Mouse (Mus musculus) kidney, postnatal 0 days (tissue): ENCODE measurements at regions not wholly inside any gene's neighbourhood (a gene's known extent, or its start where the extent isn't known, plus 50 kb on each side); places are given as distances from the start of the nearest gene placed in this dataset.
A peak's percentile ranks its signal among the peaks of the same experiment; 100 is the strongest.
"Not testable (repeated sequence)": the region's sequence is repeated elsewhere in the genome, so short reads cannot be mapped to it uniquely, and the experiment has no call there.

Experiments used
- ATAC-seq: fragments of 200-750 bp; cut with Nextera tagmentation; replicated peaks from 2 replicates; pipeline ENCODE4 v1.8.0; 2017; ENCODE audit warnings: low read depth, moderate number of reproducible peaks, moderate TSS enrichment, moderate library complexity; ENCODE audit not compliant: low FRiP score
- DNase-seq: peaks from one replicate; pipeline ENCODE4 v3.0.0-alpha.2; 2016; ENCODE audit warnings: low spot score
- H3K27ac ChIP-seq: fragments of 300-500 bp; sonication (generic); 2 replicates; pipeline ENCODE4 v1.5.1; 2014; ENCODE audit warnings: mild to moderate bottlenecking
- H3K27me3 ChIP-seq: fragments of 300-500 bp; sonication (generic); 2 replicates; pipeline ENCODE4 v1.6.1; 2014; ENCODE audit warnings: low read length, mixed read lengths; ENCODE audit not compliant: insufficient read depth
- H3K36me3 ChIP-seq: fragments of 300-500 bp; sonication (generic); 2 replicates; pipeline ENCODE4 v1.6.1; 2014; ENCODE audit warnings: low read length, mixed read lengths; ENCODE audit not compliant: insufficient read depth
- H3K4me1 ChIP-seq: fragments of 300-500 bp; sonication (generic); replicated peaks from 2 replicates; pipeline ENCODE4 v1.6.1; 2014; ENCODE audit warnings: antibody characterized with exemption, low read length, mixed read lengths; ENCODE audit not compliant: insufficient read depth
- H3K4me2 ChIP-seq: fragments of 300-500 bp; sonication (generic); 2 replicates; pipeline ENCODE4 v1.6.1; 2014; ENCODE audit warnings: mild to moderate bottlenecking, low read length, moderate library complexity, mixed read lengths
- H3K4me3 ChIP-seq: fragments of 300-500 bp; sonication (generic); replicated peaks from 2 replicates; pipeline ENCODE4 v1.5.1; 2014; ENCODE audit warnings: low read depth, low read length
- H3K9ac ChIP-seq: fragments of 300-500 bp; sonication (generic); 2 replicates; pipeline ENCODE4 v1.6.1; 2014; ENCODE audit warnings: low read depth, low read length
- H3K9me3 ChIP-seq: fragments of 300-500 bp; sonication (generic); replicated peaks from 2 replicates; pipeline ENCODE4 v1.6.1; 2016; ENCODE audit warnings: low read length, inconsistent platforms, mixed read lengths
- CTCF ChIP-seq: IDR thresholded peaks from 2 replicates; pipeline ENCODE4 v1.5.1; 2016; ENCODE audit warnings: antibody characterized with exemption, low read depth, mild to moderate bottlenecking, moderate library complexity
- WGBS: fragments of 180-500 bp; shearing (Covaris S2); extraction: QIAGEN DNeasy Blood & Tissue Kit; methylation state at CpG from one replicate; pipeline ENCODE4 v1.1.7; 2014; 5-methylcytosine and 5-hydroxymethylcytosine counted together

DNA sequence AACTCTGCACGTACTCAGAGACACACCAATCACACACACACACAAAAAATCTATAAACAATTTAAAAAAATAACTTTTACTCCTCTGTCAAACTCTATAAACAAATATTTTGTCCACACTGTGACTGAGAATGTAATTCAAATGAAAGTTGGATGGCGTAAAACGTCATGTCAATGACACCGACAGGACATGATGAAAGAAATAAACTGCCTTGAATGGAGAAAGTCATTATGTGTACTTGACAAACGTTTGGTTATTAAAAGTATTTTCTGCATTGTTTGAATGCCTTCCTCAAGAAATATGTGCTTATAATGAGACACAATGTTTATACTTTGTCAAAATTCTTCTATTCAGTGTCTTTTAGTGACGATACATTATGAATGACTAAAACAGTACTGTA lies 1171.6 kb upstream of the Pcdh20 start:
- DNase-seq: no peak

DNA sequence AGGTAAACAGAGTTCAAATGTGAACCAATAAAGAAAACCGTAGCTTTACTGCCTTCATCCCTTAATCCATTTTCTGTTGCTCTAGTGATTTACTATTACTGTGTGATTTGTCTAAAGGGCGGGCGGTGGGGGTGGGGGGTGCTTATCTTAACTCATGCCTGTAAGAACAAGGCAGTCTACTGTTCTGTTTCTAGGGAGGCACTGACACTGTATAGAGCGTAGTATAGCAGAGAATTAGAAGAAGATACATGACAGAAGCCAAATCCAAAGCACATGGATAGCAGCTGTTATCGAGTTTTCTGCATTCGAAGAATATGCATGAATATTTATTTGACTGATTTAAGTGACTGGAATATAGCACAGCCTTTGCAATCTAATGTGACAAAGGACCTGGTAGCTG lies 1168.1 kb upstream of the Pcdh20 start:
- H3K4me1 ChIP-seq: no peaks in the 10 kb centered on the region
- H3K9me3 ChIP-seq: no peaks in the 10 kb centered on the region
- no peak overlapping the region for H3K4me2 ChIP-seq
- DNase-seq: no peak
- no peak for TF ChIP-seq CTCF
- H3K4me3 ChIP-seq: no peak overlapping the region
- ATAC-seq: no peak
- no peak overlapping the region for H3K27ac ChIP-seq
- H3K27me3 ChIP-seq: no peaks in the 10 kb centered on the region
- no peaks in the 10 kb centered on the region for H3K36me3 ChIP-seq
- WGBS: 72% methylated on average over 6 of the region's 6 CpGs
- no peak overlapping the region for H3K9ac ChIP-seq

More for the DNA sequence above, 1171.6 kb upstream of the Pcdh20 start:
- Histone ChIP-seq H3K9me3 (no peaks in the 10 kb centered on the region), H3K9ac (no peak overlapping the region), H3K4me3 (no peak overlapping the region), H3K4me1 (no peaks in the 10 kb centered on the region), H3K4me2 (no peak overlapping the region), H3K27me3 (no peaks in the 10 kb centered on the region), H3K36me3 (no peaks in the 10 kb centered on the region), H3K27ac (no peak overlapping the region)
- TF ChIP-seq CTCF: no peak
- 70% methylated on average over 6 of the region's 6 CpGs for WGBS
- no peak for ATAC-seq

DNA sequence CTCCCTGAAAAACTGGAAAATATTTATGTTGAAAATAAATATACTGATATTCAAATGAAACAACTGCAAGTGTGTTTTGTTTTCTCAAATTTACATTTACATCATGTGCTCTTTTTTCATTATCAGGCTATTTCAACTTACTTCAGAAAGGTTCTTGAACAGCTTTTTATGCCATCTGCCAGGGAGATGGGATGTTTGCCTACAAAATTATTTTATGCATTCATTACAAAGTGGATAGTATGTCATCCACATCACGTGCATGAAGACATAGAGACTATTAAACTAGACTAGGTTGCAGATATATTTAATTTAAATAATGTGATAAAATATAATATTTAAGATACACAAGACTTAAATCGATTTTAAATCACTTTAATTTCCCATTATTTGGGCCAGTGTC lies 1165.5 kb upstream of the Pcdh20 start:
- Histone ChIP-seq H3K9ac (no peak overlapping the region), H3K36me3 (no peaks in the 10 kb centered on the region), H3K4me2 (no peak overlapping the region), H3K27me3 (no peaks in the 10 kb centered on the region), H3K4me3 (no peak overlapping the region), H3K9me3 (no peaks in the 10 kb centered on the region), H3K27ac (no peak overlapping the region), H3K4me1 (no peaks in the 10 kb centered on the region)
- 70% methylated on average over 2 of the region's 2 CpGs for WGBS
- TF ChIP-seq CTCF: no peak
- no peak for DNase-seq
- no peak for ATAC-seq

DNA sequence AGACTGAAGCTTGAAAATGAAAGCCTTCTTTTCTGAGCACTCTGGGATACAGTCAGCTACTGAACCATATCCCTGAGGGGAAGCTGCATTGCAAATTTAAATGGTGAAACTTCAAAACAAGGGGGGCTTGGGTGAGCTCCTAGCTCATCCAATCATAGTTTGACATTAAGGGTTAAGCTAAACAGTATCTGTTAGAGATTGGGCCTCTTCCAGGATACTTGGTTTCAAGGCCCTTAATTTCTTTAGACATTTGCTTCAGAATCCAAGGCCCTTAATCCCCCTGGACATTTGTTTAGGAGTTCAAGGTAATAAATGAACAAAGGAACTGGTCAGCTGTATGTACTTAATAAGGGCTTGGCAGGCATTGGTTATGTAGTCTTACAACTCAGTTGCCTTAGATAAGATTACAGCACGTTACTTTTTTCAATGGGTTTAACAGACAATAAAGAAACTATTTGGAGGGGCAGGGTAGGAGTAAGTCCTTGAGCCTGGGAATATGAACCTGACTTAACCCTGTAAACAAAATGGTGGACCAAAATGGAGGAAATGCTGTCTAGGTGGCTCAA lies 1163.4 kb upstream of the Pcdh20 start:
- no peaks in the 10 kb centered on the region for H3K36me3 ChIP-seq
- H3K4me2 ChIP-seq: no peak overlapping the region
- no peak overlapping the region for H3K27ac ChIP-seq
- H3K4me3 ChIP-seq: no peak overlapping the region
- H3K9me3 ChIP-seq: no peaks in the 10 kb centered on the region
- no peaks in the 10 kb centered on the region for H3K27me3 ChIP-seq
- no peaks in the 10 kb centered on the region for H3K4me1 ChIP-seq
- 33% methylated on average over 1 of the region's 1 CpGs for WGBS
- TF ChIP-seq CTCF: no peak
- ATAC-seq: no peak
- no peak for DNase-seq
- no peak overlapping the region for H3K9ac ChIP-seq

DNA sequence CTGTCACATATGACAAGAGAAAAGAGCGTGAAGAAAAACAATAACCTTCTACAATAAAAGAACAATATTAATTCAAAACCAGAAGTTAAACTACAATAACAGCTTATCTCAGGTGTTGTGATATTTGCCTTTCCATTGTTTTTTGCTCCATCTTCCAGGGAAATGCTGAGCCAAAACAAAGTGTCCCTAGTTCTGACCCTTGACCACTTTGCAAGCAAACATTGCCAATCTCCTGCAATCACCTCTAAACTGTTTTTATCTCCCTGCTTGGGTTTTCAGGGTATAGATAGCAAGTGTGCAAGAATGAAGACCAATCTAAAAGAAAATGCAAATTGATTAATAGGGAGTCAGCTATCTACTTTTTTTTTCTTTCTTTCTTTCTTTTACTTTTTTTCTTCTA lies 1162.5 kb upstream of the Pcdh20 start:
- Histone ChIP-seq H3K4me2 (no peak overlapping the region), H3K27me3 (no peaks in the 10 kb centered on the region), H3K9me3 (no peaks in the 10 kb centered on the region), H3K36me3 (no peaks in the 10 kb centered on the region), H3K27ac (no peak overlapping the region), H3K4me1 (no peaks in the 10 kb centered on the region), H3K4me3 (no peak overlapping the region), H3K9ac (no peak overlapping the region)
- WGBS: 95% methylated on average over 1 of the region's 1 CpGs
- DNase-seq (no peak), ATAC-seq (no peak)
- TF ChIP-seq CTCF: no peak

DNA sequence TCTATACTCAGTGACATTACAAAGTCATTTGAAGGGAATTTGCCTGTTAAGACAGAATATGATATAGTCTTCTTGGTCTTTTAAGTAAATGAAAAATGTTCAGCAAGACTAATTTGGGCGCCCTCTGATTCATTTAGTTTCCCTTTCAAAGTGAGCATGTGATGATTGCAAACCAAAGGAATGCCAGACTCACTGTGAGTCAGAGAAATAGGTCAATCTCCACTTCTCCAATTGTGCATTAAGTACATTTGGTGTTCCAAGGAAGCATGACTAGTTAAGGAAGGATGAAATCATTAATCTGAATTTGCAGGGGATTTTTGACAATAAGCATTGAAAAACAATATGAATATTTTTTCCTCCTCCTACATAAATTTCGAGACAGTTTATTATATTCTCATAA lies 1139.5 kb upstream of the Pcdh20 start:
- 52% methylated on average over 2 of the region's 2 CpGs for WGBS
- Histone ChIP-seq H3K4me1 (no peaks in the 10 kb centered on the region), H3K4me3 (no peak overlapping the region), H3K27ac (no peak overlapping the region), H3K9me3 (no peaks in the 10 kb centered on the region), H3K4me2 (no peak overlapping the region), H3K9ac (no peak overlapping the region), H3K27me3 (no peaks in the 10 kb centered on the region), H3K36me3 (no peaks in the 10 kb centered on the region)
- DNase-seq (peak; percentile 59), ATAC-seq (no peak)
- TF ChIP-seq CTCF: no peak

DNA sequence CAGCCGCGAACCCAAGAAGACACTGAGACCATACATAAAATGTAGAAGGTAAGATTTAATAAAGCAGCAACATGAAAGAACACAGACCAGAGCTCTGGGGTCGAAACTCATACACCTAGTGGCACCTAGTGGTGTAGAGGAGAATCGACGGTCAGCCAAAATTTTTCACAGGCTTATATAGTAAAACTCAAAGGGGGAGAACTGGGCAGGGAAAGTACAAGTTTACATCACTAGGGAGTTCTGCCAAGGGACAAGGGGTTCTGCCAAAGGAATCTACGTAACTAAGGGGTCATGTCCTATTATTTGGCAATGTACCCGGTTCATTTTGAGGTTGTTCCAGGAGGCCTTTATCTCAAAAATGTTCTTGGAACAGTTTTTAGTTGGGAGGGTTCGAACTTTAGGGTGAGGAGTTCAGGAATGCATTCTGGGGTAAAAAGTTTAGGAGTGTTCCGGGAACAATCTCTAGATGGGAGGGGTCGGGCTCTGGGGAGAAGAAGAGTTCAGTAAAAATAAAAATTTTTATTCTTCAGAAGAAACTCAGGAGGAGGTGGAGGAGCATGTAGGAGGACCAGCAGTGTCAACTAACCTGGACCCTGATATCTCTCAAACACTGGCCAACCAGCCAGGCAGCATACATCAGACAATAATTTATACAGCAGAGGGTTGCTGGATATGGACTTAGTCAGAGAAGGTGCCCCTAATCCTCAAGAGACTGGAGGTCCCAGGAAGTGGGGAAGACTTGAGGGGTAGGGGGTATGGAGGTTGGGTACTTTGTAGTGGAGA lies 1138.7 kb upstream of the Pcdh20 start:
- H3K27me3 ChIP-seq, H3K4me2 ChIP-seq, H3K4me3 ChIP-seq, H3K4me1 ChIP-seq, H3K9ac ChIP-seq, H3K9me3 ChIP-seq, H3K36me3 ChIP-seq: not testable (repeated sequence)
- DNase-seq: peak; percentile 57
- 42% methylated on average over 10 of the region's 10 CpGs for WGBS
- peak overlapping the region; percentile 64 for H3K27ac ChIP-seq
- 0 out of 2 replicates have a peak, but pooled peaks have one; percentile 43 for ATAC-seq
